Mouse (Mus musculus) heart, embryonic 16.5 days (tissue): ENCODE results near the gene Pomt1. TPM values are rescaled to one million over a fixed set of nuclear protein-coding genes. Genes with fewer than 3 reads are reported as not detected.

Experiments
- ATAC-seq: fragments of 200-750 bp; cut with Nextera tagmentation; replicated peaks from 2 replicates; pipeline ENCODE4 v1.8.0; 2017; ENCODE audit warnings: moderate number of reproducible peaks; ENCODE audit not compliant: insufficient read depth, low FRiP score; ENCODE audit errors: extremely low read depth
- H3K27ac ChIP-seq: fragments of 300-500 bp; sonication (generic); 2 replicates; pipeline ENCODE4 v1.5.1; 2014; ENCODE audit warnings: mild to moderate bottlenecking, low read length, control low read depth, moderate library complexity
- H3K27me3 ChIP-seq: fragments of 300-500 bp; sonication (generic); 2 replicates; pipeline ENCODE4 v1.6.1; 2014; ENCODE audit warnings: low read length, mixed read lengths; ENCODE audit not compliant: control insufficient read depth, insufficient read depth
- H3K36me3 ChIP-seq: fragments of 300-500 bp; sonication (generic); 2 replicates; pipeline ENCODE4 v1.6.1; 2014; ENCODE audit not compliant: control insufficient read depth, insufficient read depth
- H3K4me1 ChIP-seq: fragments of 300-500 bp; sonication (generic); 2 replicates; pipeline ENCODE4 v1.6.1; 2014; ENCODE audit warnings: low read length, mixed read lengths; ENCODE audit not compliant: control insufficient read depth, insufficient read depth
- H3K4me2 ChIP-seq: fragments of 300-500 bp; sonication (generic); 2 replicates; pipeline ENCODE4 v1.6.1; 2014; ENCODE audit warnings: low read depth, mild to moderate bottlenecking, control low read depth, low read length
- H3K4me3 ChIP-seq: fragments of 300-500 bp; sonication (generic); 2 replicates; pipeline ENCODE4 v1.5.1; 2014; ENCODE audit warnings: mild to moderate bottlenecking, control low read depth, low read length
- H3K9ac ChIP-seq: fragments of 300-500 bp; sonication (generic); 2 replicates; pipeline ENCODE4 v1.6.1; 2014; ENCODE audit warnings: low read length, control low read depth
- H3K9me3 ChIP-seq: fragments of 300-500 bp; sonication (generic); replicated peaks from 2 replicates; pipeline ENCODE4 v1.6.1; 2016; ENCODE audit warnings: low read length; ENCODE audit not compliant: control insufficient read depth
- WGBS: fragments of 180-500 bp; shearing (Covaris S2); extraction: QIAGEN DNeasy Blood & Tissue Kit; methylation state at CpG from one replicate; pipeline ENCODE4 v1.1.7; 2014; 5-methylcytosine and 5-hydroxymethylcytosine counted together
- polyA plus RNA-seq: library from polyadenylated mRNA; unstranded; fragments of >200 nt; fragmentation: Nextera tagmentation; extraction: Ambion mirVana; gene quantifications from 2 replicates; pipeline ENCODE4 v1.2.1, GENCODE M21; 2015

Pomt1 gene
- polyA plus RNA-seq, 1 experiment from 2014 or later: 20.5 TPM

DNA sequence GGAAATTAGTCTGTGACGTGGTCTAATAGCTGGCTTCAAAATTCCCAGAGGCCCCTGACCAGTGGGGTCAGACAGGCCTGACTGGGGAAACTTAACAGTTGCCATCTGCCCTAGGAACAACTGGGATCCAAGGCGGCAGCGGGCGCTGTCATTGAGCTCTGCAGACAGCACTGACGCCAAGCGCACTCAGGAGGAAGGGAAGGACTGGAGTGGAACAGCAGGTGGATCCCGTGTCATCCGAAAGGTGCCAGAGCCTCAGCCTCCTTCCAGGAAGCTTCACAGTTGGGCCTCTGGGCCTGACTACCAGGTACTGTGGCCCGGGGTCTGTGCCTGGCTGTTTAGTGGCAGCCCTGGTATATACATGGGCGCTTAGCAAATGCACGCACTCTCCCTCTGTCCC lies 35.7 kb upstream of the Pomt1 start:
- H3K4me2 ChIP-seq: no peak overlapping the region
- no peak for ATAC-seq
- H3K27ac ChIP-seq: no peak overlapping the region
- H3K9me3 ChIP-seq: no peaks in the 10 kb centered on the region
- H3K27me3 ChIP-seq: no peaks in the 10 kb centered on the region
- no peak overlapping the region for H3K4me3 ChIP-seq
- H3K36me3 ChIP-seq: peaks cover 76% of the 10 kb centered on the region
- H3K9ac ChIP-seq: no peak overlapping the region
- WGBS: 87% methylated on average over 11 of the region's 11 CpGs
- H3K4me1 ChIP-seq: no peaks in the 10 kb centered on the region

DNA sequence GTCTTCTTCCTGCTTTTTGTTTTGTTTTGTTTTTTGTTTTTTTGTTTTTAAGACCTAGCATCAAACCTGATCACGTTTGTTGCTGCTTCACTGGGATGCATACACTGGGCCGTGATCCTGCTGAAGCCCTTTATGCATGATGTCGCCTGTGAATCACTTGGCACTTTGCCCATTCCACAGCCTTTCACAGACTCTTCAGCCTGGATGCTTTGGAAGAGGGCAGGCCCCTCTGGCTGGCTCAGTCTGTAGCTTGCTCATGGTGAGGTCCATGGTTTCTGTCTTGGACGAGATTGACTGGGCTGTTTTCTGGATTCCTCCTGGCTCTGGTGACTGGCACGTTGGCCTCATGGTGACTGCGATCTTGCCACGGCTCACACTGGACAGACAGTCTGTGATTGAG lies 34.9 kb upstream of the Pomt1 start:
- H3K27me3 ChIP-seq: no peaks in the 10 kb centered on the region
- no peak for ATAC-seq
- no peaks in the 10 kb centered on the region for H3K9me3 ChIP-seq
- H3K4me2 ChIP-seq: no peak overlapping the region
- H3K4me1 ChIP-seq: no peaks in the 10 kb centered on the region
- 40% methylated on average over 7 of the region's 7 CpGs for WGBS
- no peak overlapping the region for H3K4me3 ChIP-seq
- H3K9ac ChIP-seq: no peak overlapping the region
- H3K36me3 ChIP-seq: peaks cover 76% of the 10 kb centered on the region
- no peak overlapping the region for H3K27ac ChIP-seq

- Histone ChIP-seq H3K27ac (no peak overlapping the region), H3K9me3 (no peaks in the 10 kb centered on the region), H3K4me1 (no peaks in the 10 kb centered on the region), H3K9ac (no peak overlapping the region), H3K27me3 (no peaks in the 10 kb centered on the region), H3K36me3 (peaks cover 81% of the 10 kb centered on the region), H3K4me3 (no peak overlapping the region), H3K4me2 (no peak overlapping the region)
- WGBS: 95% methylated on average over 13 of the region's 13 CpGs
- ATAC-seq: no peak
These were observed 32.5 kb upstream of the Pomt1 start for GRCm38 (mm10) chr2:32203853-32204252.

DNA sequence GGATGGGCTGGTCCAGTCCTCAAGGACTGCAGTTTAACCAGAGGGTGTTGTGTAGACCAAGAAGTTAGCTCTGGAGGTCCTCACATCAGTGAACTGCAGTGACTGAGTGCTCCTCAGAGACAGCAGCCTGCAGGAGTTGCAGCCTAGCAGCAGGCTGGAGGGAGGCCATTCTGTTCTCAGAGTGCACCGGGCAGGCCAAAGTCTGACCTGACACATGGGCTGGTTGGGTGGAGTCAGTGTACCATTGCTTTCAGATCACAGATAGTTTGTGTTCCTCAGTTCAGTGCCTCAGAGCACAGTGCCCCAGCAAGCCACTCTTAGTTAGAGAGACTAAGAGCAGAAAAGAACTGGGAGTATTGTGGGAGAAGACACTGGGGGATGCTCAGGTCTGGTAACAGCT lies 28.7 kb upstream of the Pomt1 start:
- Histone ChIP-seq H3K4me2 (no peak overlapping the region), H3K27ac (no peak overlapping the region), H3K4me3 (no peak overlapping the region), H3K9ac (no peak overlapping the region), H3K9me3 (no peaks in the 10 kb centered on the region), H3K27me3 (no peaks in the 10 kb centered on the region), H3K4me1 (no peaks in the 10 kb centered on the region), H3K36me3 (peaks cover 82% of the 10 kb centered on the region)
- WGBS: 88% methylated on average over 1 of the region's 1 CpGs
- ATAC-seq: no peak

GRCm38 (mm10) chr2:32211689-32212088 lies 24.7 kb upstream of the Pomt1 start:
- peaks cover 84% of the 10 kb centered on the region for H3K36me3 ChIP-seq
- no peak overlapping the region for H3K9ac ChIP-seq
- no peak overlapping the region for H3K4me3 ChIP-seq
- no peak for ATAC-seq
- H3K4me1 ChIP-seq: no peaks in the 10 kb centered on the region
- no peak overlapping the region for H3K27ac ChIP-seq
- no peak overlapping the region for H3K4me2 ChIP-seq
- WGBS: 88% methylated on average over 8 of the region's 8 CpGs
- H3K9me3 ChIP-seq: no peaks in the 10 kb centered on the region
- no peaks in the 10 kb centered on the region for H3K27me3 ChIP-seq

GRCm38 (mm10) chr2:32213000-32213399 lies 23.4 kb upstream of the Pomt1 start:
- Histone ChIP-seq H3K27ac (no peak overlapping the region), H3K27me3 (no peaks in the 10 kb centered on the region), H3K4me3 (no peak overlapping the region), H3K4me2 (no peak overlapping the region), H3K36me3 (peaks cover 84% of the 10 kb centered on the region), H3K4me1 (no peaks in the 10 kb centered on the region), H3K9me3 (no peaks in the 10 kb centered on the region), H3K9ac (no peak overlapping the region)
- WGBS: 50% methylated on average over 10 of the region's 10 CpGs
- ATAC-seq: no peak

DNA sequence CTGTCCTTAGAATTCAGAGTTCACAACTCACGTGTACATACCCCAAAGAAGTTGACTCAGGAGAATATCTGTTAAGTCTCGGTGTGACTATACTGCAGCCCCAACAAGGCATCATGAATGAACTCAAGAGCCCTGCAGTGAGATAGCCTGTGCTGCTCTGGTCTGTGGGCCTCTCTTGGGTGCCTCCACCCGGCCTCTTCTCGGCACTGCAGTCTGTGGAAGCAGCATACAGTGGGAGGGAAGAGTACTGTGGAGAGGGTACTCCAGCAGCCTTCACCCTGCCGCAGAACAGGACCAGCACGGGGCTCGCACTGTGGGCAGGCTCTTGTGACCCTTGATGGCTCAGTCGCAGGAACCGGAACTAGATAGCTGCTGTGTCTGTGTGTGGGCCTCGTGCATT lies 20.8 kb upstream of the Pomt1 start:
- Histone ChIP-seq H3K27me3 (no peaks in the 10 kb centered on the region), H3K9me3 (no peaks in the 10 kb centered on the region), H3K27ac (no peak overlapping the region), H3K4me1 (no peaks in the 10 kb centered on the region), H3K9ac (no peak overlapping the region), H3K36me3 (peaks cover 81% of the 10 kb centered on the region), H3K4me3 (no peak overlapping the region), H3K4me2 (no peak overlapping the region)
- WGBS: 91% methylated on average over 10 of the region's 10 CpGs
- no peak for ATAC-seq

GRCm38 (mm10) chr2:32216506-32216905 lies 19.9 kb upstream of the Pomt1 start:
- no peak for ATAC-seq
- Histone ChIP-seq H3K9ac (no peak overlapping the region), H3K9me3 (no peaks in the 10 kb centered on the region), H3K4me3 (no peak overlapping the region), H3K4me1 (no peaks in the 10 kb centered on the region), H3K36me3 (peaks cover 78% of the 10 kb centered on the region), H3K4me2 (no peak overlapping the region), H3K27ac (no peak overlapping the region), H3K27me3 (no peaks in the 10 kb centered on the region)
- 84% methylated on average over 10 of the region's 10 CpGs for WGBS

DNA sequence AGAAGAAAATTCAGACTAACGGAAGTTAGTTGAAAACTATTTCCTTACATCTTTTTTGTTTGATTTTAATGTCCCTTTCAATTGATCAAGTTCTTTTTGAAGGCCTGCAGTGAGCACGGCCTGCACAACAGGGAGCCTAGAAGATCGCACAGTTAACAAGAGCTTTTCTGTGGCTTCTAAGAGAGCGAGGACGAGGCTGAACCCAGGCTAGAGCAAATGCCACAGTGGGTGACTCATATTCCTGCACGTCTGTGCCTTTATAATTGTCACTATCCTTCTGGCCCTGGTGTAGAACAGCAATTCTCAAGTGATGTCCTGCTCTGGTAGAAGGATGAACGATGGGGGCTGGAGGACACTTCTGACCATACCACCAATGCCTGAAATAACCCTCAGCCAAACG lies 18.7 kb upstream of the Pomt1 start:
- Histone ChIP-seq H3K27me3 (no peaks in the 10 kb centered on the region), H3K4me1 (no peaks in the 10 kb centered on the region), H3K4me3 (no peak overlapping the region), H3K4me2 (no peak overlapping the region), H3K36me3 (peaks cover 81% of the 10 kb centered on the region), H3K9me3 (no peaks in the 10 kb centered on the region), H3K9ac (no peak overlapping the region), H3K27ac (no peak overlapping the region)
- ATAC-seq: no peak
- 84% methylated on average over 8 of the region's 8 CpGs for WGBS

DNA sequence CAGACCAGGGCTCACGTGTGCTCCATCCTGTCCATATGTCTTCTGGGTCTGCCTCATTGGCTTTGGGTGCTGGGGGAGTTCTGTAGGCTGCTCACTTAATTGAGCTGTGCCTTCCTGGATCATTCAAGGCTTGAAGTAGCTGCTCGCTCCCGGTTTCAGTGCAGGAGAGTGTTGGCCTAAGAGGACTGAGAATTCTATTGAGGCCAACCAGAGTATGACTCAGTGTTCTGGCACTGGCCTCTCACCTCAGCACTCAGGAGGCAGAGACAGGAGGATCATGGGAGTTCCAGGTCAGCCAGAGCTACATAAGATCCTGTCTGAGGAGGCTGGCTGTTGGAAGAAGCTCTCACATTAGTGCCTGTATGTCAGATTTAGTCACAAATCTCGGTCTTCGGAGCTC lies 18.3 kb upstream of the Pomt1 start:
- 88% methylated on average over 5 of the region's 5 CpGs for WGBS

More for the DNA sequence above, 18.3 kb upstream of the Pomt1 start:
- Histone ChIP-seq H3K9me3 (no peaks in the 10 kb centered on the region), H3K9ac (no peak overlapping the region), H3K36me3 (peaks cover 81% of the 10 kb centered on the region), H3K4me1 (no peaks in the 10 kb centered on the region), H3K27ac (no peak overlapping the region), H3K4me3 (no peak overlapping the region), H3K27me3 (no peaks in the 10 kb centered on the region), H3K4me2 (no peak overlapping the region)
- no peak for ATAC-seq
